Mouse (Mus musculus): ENCODE results near the gene Arhgap20.

GRCm38 (mm10) chr9:51727960-51728359 is 37.2 kb upstream of the Arhgap20 start:
- no peak for TF ChIP-seq EP300 (IDR thresholded peaks at IDR 0.05; ENCODE audit: insufficient read depth, low read depth, low read length)
- no peak for TF ChIP-seq CTCF (IDR thresholded peaks at IDR 0.05)
- TF ChIP-seq POLR2A (IDR thresholded peaks at IDR 0.05; ENCODE audit: insufficient read depth, low read depth, low read length) = no peak

All from heart, adult 2 months (tissue).